Mouse (Mus musculus) layer of hippocampus, adult 2 months (tissue): ENCODE measurements around the gene Vwc2. TPM values are rescaled to one million over a fixed set of nuclear protein-coding genes. Genes with fewer than 3 reads are reported as not detected.

ENCODE experiments used
- DNase-seq, 2 experiments: peaks; one replicate each; pipeline ENCODE4 v3.0.0; 2022; ENCODE audit warnings: low spot score in 2 of 2
- H3K27ac ChIP-seq: fragments of 200-600 bp; 2 replicates; pipeline ENCODE4 v1.8.1; 2022
- H3K4me3 ChIP-seq: fragments of 200-600 bp; 2 replicates; pipeline ENCODE4 v1.8.1; 2022; ENCODE audit warnings: mild to moderate bottlenecking
- CTCF ChIP-seq: fragments of 200-600 bp; conservative IDR thresholded peaks from 2 replicates; pipeline ENCODE4 v1.8.1; 2022; ENCODE audit warnings: antibody characterized with exemption, mild to moderate bottlenecking, moderate library complexity
- long read RNA-seq, 2 experiments: library from polyadenylated mRNA; stranded (forward); transcript quantifications; one replicate each; pipeline ENCODE4 v2.0.0; 2021; ENCODE audit warnings: borderline mapping rate in 2 of 2
- total RNA-seq, 2 experiments: library from RNA; stranded (reverse); gene quantifications; 2 replicates each; pipeline ENCODE4 v1.2.3; 2021

The Vwc2 gene
- total RNA-seq: 1 to 10 TPM; 4.4 to 5.5 TPM
- long read RNA-seq, experiment 1, partial matches to known transcripts: 0 of 3 reads
- long read RNA-seq, experiment 1, other reads (novel, unspliced or antisense): 0 of 3 reads
- long read RNA-seq, experiment 2, partial matches to known transcripts: 2 of 2 reads
- long read RNA-seq, experiment 2, other reads (novel, unspliced or antisense): 0 of 2 reads

DNA sequence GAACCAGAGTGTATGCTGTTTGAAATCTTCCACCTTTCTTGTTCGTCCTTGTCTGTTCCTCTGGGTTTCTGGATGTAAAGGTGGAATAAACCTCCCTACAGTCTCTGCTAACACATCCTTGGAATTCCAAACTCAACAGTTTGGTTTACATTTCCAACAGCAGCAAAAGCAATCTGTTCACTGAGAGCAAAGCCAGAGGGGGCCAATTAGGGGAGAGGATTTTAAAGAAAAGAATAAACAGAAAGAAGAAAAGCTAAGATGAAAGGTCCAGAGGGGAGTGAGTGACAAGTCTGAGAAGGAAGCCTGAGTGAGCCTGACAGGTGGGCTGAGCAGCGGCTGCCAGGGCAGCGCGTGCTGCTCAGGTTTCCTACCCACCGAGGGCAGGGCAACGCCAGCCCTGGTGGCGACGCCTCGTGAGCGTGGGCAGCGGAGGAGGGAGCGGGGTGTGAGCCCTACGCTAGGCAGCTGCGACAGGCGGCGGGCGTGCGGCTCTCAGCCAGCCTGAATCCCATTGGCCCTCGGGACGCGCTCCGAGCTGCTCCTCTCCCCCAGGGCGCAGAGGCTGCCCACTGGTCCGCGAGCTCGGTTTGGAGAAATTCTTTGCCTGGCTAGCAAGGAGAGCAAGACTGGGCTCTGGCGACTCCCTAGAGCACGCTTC lies at the start of gene Vwc2:
Gene Vwc2, plus strand, starts transcription at position 648 of the 658 bp plus-strand sequence.
- TF ChIP-seq CTCF: no peak
- Histone ChIP-seq H3K4me3 (peak within 1 kb of the TSS; percentile 53), H3K27ac (no peak within 1 kb of the TSS; the same call in 1 of the 2 replicates)
- peak; percentile 29 to 30 for DNase-seq

- DNase-seq: no peak
- no peak for TF ChIP-seq CTCF
- no peak overlapping the region for H3K4me3 ChIP-seq
- H3K27ac ChIP-seq: no peak overlapping the region
Measured at GRCm38 (mm10) chr11:11088162-11088756, 25.8 kb upstream of the Vwc2 start.

GRCm38 (mm10) chr11:11097606-11098005 lies 16.4 kb upstream of the Vwc2 start:
- no peak for DNase-seq
- no peak overlapping the region for H3K27ac ChIP-seq
- no peak for TF ChIP-seq CTCF
- no peak overlapping the region for H3K4me3 ChIP-seq

GRCm38 (mm10) chr11:11098282-11098681 lies 15.7 kb upstream of the Vwc2 start:
- TF ChIP-seq CTCF: no peak
- DNase-seq: no peak

GRCm38 (mm10) chr11:11099011-11099410 lies 15.0 kb upstream of the Vwc2 start:
- no peak for TF ChIP-seq CTCF
- DNase-seq: no peak
- Histone ChIP-seq H3K27ac (no peak overlapping the region), H3K4me3 (no peak overlapping the region)

More at GRCm38 (mm10) chr11:11098282-11098681, 15.7 kb upstream of the Vwc2 start:
- no peak overlapping the region for H3K27ac ChIP-seq
- H3K4me3 ChIP-seq: no peak overlapping the region

GRCm38 (mm10) chr11:11102182-11102581 lies 11.8 kb upstream of the Vwc2 start:
- no peak for DNase-seq
- TF ChIP-seq CTCF: no peak
- Histone ChIP-seq H3K4me3 (no peak overlapping the region), H3K27ac (no peak overlapping the region)

DNA sequence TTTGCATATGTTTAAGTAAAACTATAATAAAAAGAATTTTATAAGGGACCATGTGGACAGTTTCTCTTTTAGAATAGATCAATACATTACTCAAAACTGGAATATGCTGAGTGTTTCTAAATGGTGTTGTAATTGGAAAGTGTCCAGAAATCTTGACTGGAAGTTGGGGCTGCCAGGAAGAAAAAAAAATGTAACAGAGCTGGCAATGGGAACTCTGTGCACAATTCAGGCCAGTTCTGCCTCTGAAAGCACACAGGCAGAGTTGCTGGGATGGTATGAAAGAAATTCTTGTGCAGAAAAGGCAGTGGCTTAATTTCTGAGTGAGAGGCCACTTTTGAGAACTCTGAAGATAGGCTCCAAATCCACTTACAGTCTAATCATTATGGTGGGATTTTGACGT lies 11.4 kb upstream of the Vwc2 start:
- DNase-seq: no peak
- Histone ChIP-seq H3K4me3 (no peak overlapping the region), H3K27ac (no peak overlapping the region)
- no peak for TF ChIP-seq CTCF

DNA sequence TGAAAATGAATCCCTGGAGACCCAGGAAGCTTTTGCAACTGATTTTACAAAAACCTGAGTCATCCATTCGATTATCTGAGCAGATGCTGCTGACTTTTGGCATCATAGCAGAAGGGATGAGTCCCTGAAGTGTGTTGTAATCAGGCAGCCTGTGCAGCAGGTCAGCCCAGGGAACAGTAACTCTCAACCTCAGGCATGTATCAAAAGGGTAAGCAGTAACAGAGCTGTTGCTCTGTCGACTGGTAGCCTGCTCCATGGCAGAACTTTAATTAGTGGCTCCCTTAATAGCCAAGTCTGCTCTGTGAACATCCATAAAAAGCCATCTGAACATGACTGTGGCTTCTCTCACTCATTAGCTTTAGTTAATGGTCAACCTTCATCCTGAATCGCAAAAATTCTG lies 5.1 kb upstream of the Vwc2 start:
- no peak overlapping the region for H3K4me3 ChIP-seq
- no peak overlapping the region for H3K27ac ChIP-seq
- no peak for DNase-seq
- TF ChIP-seq CTCF: no peak

DNA sequence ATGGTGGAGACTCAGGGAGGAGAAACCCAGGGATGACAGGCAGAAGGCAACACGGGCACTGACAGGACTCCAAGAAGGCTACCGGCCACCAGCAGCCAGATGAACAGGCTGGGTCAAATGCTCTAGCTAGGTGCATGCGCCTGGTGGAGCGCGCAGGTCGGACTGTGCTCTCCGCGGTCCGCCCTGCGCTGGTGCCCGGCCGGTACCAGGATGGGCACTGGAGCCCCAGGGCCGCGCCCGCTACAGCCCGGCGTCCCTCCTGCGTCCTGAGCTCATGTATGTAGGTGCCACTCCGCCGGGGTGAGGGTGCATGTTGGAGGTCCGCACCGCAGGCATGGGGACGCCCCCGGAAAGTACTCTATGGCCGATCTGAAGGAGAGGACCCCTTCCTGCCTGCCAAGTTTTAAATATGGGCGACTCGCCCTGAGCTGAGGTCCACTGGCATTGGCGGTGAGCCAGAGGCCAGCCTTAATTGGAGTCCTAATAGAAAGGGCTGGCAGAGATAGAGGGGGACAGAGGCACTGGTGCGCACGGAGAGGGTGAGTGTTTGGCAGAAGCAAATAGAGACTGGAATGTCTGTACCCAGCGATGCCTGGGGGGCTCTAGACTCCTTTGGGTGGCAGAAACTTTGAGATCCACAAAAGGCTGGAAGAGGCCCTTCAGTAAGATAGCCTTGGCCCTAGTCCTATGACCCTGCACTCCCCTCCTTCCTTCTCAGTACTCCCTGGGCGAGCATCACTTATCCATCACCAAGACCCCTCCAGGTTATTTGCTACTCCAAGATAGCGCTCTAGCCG lies 409 bp downstream of the Vwc2 start:
- DNase-seq: no peak
- Histone ChIP-seq H3K27ac (no peak overlapping the region; the same call in 1 of the 2 replicates), H3K4me3 (peak overlapping the region; percentile 53)
- TF ChIP-seq CTCF: no peak

- no peak for DNase-seq
- H3K4me3 ChIP-seq: peak overlapping the region; percentile 53
- no peak overlapping the region for H3K27ac ChIP-seq
- TF ChIP-seq CTCF: no peak
Measured at GRCm38 (mm10) chr11:11115031-11115647, 1.1 kb downstream of the Vwc2 start.

DNA sequence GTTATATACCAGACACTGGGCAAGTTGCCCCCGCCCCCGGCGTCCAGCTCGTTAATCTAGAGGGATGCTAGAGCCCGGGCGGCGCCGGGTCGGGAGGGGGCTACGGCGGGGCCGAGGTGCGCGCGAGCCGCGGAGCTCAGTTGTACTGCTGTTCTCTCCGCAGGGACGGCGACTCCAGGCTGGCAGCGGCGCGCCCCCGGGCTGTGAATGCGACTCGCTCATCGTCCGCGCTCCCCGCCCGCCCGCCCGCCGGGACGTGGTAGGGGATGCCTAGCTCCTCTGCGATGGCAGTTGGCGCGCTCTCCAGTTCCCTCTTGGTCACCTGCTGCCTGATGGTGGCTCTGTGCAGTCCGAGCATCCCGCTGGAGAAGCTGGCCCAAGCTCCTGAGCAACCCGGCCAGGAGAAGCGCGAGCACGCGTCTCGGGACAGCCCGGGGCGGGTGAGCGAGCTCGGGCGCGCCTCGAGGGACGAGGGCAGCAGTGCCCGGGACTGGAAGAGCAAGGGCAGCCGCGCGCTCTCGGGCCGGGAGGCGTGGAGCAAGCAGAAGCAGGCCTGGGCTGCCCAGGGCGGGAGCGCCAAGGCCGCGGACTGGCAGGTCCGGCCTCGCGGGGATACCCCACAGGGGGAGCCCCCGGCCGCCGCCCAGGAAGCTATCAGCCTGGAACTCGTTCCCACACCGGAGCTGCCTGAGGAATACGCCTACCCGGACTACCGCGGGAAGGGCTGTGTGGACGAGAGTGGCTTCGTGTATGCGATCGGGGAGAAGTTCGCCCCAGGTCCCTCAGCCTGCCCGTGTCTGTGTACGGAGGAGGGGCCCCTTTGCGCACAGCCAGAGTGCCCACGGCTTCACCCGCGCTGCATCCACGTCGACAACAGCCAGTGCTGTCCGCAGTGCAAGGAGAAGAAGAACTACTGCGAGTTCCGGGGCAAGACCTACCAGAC lies 1.9 kb downstream of the Vwc2 start:
- no peak for TF ChIP-seq CTCF
- no peak overlapping the region for H3K27ac ChIP-seq
- H3K4me3 ChIP-seq: peak overlapping the region; percentile 53

GRCm38 (mm10) chr11:11116736-11117135 lies 2.7 kb downstream of the Vwc2 start:
- no peak for DNase-seq
- Histone ChIP-seq H3K4me3 (no peak overlapping the region; the same call in 1 of the 2 replicates), H3K27ac (no peak overlapping the region)
- no peak for TF ChIP-seq CTCF

More for the DNA sequence above, 1.9 kb downstream of the Vwc2 start:
- DNase-seq: peak in 1 of 2 experiments; percentile 11
